Mouse (Mus musculus) liver, adult 2 months (tissue): ENCODE results near the gene Spata17. TPM values are rescaled to one million over a fixed set of nuclear protein-coding genes. Genes with fewer than 3 reads are reported as not detected.

Experiments used
- DNase-seq: peaks from one replicate; pipeline ENCODE4 v3.0.0-alpha.2; 2011; ENCODE audit warnings: low read depth, low spot score; ENCODE audit errors: extremely low read depth
- H3K27ac ChIP-seq: fragments of 200-500 bp; replicated peaks from 2 replicates; pipeline ENCODE4 v1.5.1; 2012; ENCODE audit warnings: low read depth, mild to moderate bottlenecking, control low read depth, inconsistent platforms, low read length; ENCODE audit not compliant: insufficient read depth
- H3K27me3 ChIP-seq: fragments of 200-500 bp; 2 replicates; pipeline ENCODE4 v1.6.1; 2012; ENCODE audit warnings: mild to moderate bottlenecking, moderate library complexity, low read length, inconsistent platforms; ENCODE audit not compliant: control insufficient read depth, insufficient read depth
- H3K36me3 ChIP-seq: fragments of 200-500 bp; 2 replicates; pipeline ENCODE4 v1.6.1; 2012; ENCODE audit warnings: low read length, inconsistent platforms; ENCODE audit not compliant: control insufficient read depth, insufficient read depth
- H3K4me1 ChIP-seq: fragments of 200-500 bp; 2 replicates; pipeline ENCODE4 v1.6.1; 2011; ENCODE audit warnings: low read length; ENCODE audit not compliant: control insufficient read depth, insufficient read depth
- H3K4me3 ChIP-seq: fragments of 200-500 bp; 2 replicates; pipeline ENCODE4 v1.5.1; 2011; ENCODE audit warnings: low read depth, mild to moderate bottlenecking, control low read depth, low read length, moderate library complexity; ENCODE audit not compliant: insufficient read depth
- H3K79me2 ChIP-seq: fragments of 200-500 bp; 2 replicates; pipeline ENCODE4 v1.6.1; 2012; ENCODE audit warnings: inconsistent platforms, mild to moderate bottlenecking, low read length, moderate library complexity; ENCODE audit not compliant: control insufficient read depth, insufficient read depth
- H3K9ac ChIP-seq: fragments of 200-500 bp; 2 replicates; pipeline ENCODE4 v1.6.1; 2012; ENCODE audit warnings: low read depth, mild to moderate bottlenecking, control low read depth, inconsistent platforms, low read length
- CTCF ChIP-seq: fragments of 200-500 bp; IDR thresholded peaks from 2 replicates; pipeline ENCODE4 v1.5.1; 2011; ENCODE audit warnings: low read depth, low read length, control low read depth
- POLR2A ChIP-seq: fragments of 200-500 bp; IDR thresholded peaks from 2 replicates; pipeline ENCODE4 v1.6.1; 2011; ENCODE audit warnings: low read length, control low read depth; ENCODE audit not compliant: insufficient read depth; ENCODE audit errors: extremely low read depth
- WGBS: fragments of 180-500 bp; shearing (Covaris S2); methylation state at CpG from one replicate; pipeline ENCODE4 v1.1.7; 2018; 5-methylcytosine and 5-hydroxymethylcytosine counted together
- polyA plus RNA-seq: library from polyadenylated mRNA; depleted of rRNA; stranded (reverse); fragments of >200 nt; gene quantifications from 2 replicates; pipeline ENCODE4 v1.2.3, GENCODE M21; 2012; rRNA removed
- total RNA-seq: library from RNA; depleted of rRNA; stranded (reverse); fragments of >200 nt; gene quantifications from 2 replicates; pipeline ENCODE4 v1.2.3, GENCODE M21; 2014; rRNA removed

Gene Spata17
- 0.83 and 0.94 TPM in 2 replicates for total RNA-seq
- 0.15 TPM in 1 of 2 replicates, not detected in the other for polyA plus RNA-seq

GRCm38 (mm10) chr1:187215181-187216116, at the start of gene Spata17, which contains the start of gene Gpatch2:
Gene Spata17 (minus strand): TSS chr1:187215465.
Gene Gpatch2 (plus strand): TSS chr1:187215508.
- Histone ChIP-seq H3K36me3 (no peaks in the 10 kb centered on the region), H3K27me3 (no peaks in the 10 kb centered on the region), H3K79me2 (peaks cover 6% of the 10 kb centered on the region; the same call in 1 of the 2 replicates), H3K4me1 (peaks cover 5% of the 10 kb centered on the region; the same call in 1 of the 2 replicates), H3K9ac (peak within 1 kb of the TSS; percentile 94), H3K27ac (peak within 1 kb of the TSS; percentile 73), H3K4me3 (peak within 1 kb of the TSS; percentile 85)
- TF ChIP-seq CTCF (no peak), POLR2A (0 out of 2 replicates have a peak, but pooled peaks have one; percentile 76)
- DNase-seq: peak; percentile 88
- under 1% methylated on average over 58 of the region's 58 CpGs for WGBS

- 92% methylated on average over 4 of the region's 4 CpGs for WGBS
- DNase-seq: no peak
- Histone ChIP-seq H3K36me3 (no peaks in the 10 kb centered on the region), H3K79me2 (no peaks in the 10 kb centered on the region; the same call in 1 of the 2 replicates), H3K27me3 (no peaks in the 10 kb centered on the region), H3K4me3 (no peak overlapping the region), H3K27ac (no peak overlapping the region), H3K9ac (no peak overlapping the region), H3K4me1 (no peaks in the 10 kb centered on the region)
- TF ChIP-seq POLR2A (no peak), CTCF (no peak)
Measured at GRCm38 (mm10) chr1:187258756-187259155, 43.5 kb upstream of the Spata17 start.

GRCm38 (mm10) chr1:187250741-187251262, 35.5 kb upstream of the Spata17 start:
- 100% methylated on average over 1 of the region's 1 CpGs for WGBS
- no peaks in the 10 kb centered on the region for H3K4me1 ChIP-seq
- no peaks in the 10 kb centered on the region; the same call in 1 of the 2 replicates for H3K79me2 ChIP-seq
- H3K27ac ChIP-seq: no peak overlapping the region
- peaks cover 9% of the 10 kb centered on the region for H3K36me3 ChIP-seq
- DNase-seq: no peak
- H3K9ac ChIP-seq: no peak overlapping the region
- no peaks in the 10 kb centered on the region for H3K27me3 ChIP-seq
- H3K4me3 ChIP-seq: no peak overlapping the region
- no peak for TF ChIP-seq CTCF
- no peak for TF ChIP-seq POLR2A

GRCm38 (mm10) chr1:187244734-187245133, 29.5 kb upstream of the Spata17 start:
- H3K4me1 ChIP-seq: peaks cover 11% of the 10 kb centered on the region
- no peaks in the 10 kb centered on the region for H3K79me2 ChIP-seq
- 34% methylated on average over 5 of the region's 5 CpGs for WGBS
- TF ChIP-seq POLR2A (no peak), CTCF (no peak)
- peaks cover 2% of the 10 kb centered on the region for H3K36me3 ChIP-seq
- H3K9ac ChIP-seq: no peak overlapping the region
- DNase-seq: peak; percentile 83
- H3K27me3 ChIP-seq: no peaks in the 10 kb centered on the region
- H3K27ac ChIP-seq: peak overlapping the region; percentile 10; the same call in 1 of the 2 replicates
- H3K4me3 ChIP-seq: no peak overlapping the region

- Histone ChIP-seq H3K27ac (no peak overlapping the region), H3K36me3 (no peaks in the 10 kb centered on the region), H3K79me2 (no peaks in the 10 kb centered on the region), H3K27me3 (no peaks in the 10 kb centered on the region), H3K4me1 (peaks cover 18% of the 10 kb centered on the region), H3K9ac (no peak overlapping the region), H3K4me3 (no peak overlapping the region)
- peak; percentile 56 for DNase-seq
- 36% methylated on average over 5 of the region's 5 CpGs for WGBS
- TF ChIP-seq CTCF (peak; percentile 14; the same call in 1 of the 2 replicates), POLR2A (no peak)
Measured at GRCm38 (mm10) chr1:187241329-187241728, 26.1 kb upstream of the Spata17 start.
